Mouse (Mus musculus) retina, adult 2 months (tissue): ENCODE data around the gene Foxl2.

Experiments
- DNase-seq: peaks from one replicate; pipeline ENCODE4 v3.0.0-alpha.2; 2012; ENCODE audit warnings: low read depth, low spot score

Foxl2 gene

DNA sequence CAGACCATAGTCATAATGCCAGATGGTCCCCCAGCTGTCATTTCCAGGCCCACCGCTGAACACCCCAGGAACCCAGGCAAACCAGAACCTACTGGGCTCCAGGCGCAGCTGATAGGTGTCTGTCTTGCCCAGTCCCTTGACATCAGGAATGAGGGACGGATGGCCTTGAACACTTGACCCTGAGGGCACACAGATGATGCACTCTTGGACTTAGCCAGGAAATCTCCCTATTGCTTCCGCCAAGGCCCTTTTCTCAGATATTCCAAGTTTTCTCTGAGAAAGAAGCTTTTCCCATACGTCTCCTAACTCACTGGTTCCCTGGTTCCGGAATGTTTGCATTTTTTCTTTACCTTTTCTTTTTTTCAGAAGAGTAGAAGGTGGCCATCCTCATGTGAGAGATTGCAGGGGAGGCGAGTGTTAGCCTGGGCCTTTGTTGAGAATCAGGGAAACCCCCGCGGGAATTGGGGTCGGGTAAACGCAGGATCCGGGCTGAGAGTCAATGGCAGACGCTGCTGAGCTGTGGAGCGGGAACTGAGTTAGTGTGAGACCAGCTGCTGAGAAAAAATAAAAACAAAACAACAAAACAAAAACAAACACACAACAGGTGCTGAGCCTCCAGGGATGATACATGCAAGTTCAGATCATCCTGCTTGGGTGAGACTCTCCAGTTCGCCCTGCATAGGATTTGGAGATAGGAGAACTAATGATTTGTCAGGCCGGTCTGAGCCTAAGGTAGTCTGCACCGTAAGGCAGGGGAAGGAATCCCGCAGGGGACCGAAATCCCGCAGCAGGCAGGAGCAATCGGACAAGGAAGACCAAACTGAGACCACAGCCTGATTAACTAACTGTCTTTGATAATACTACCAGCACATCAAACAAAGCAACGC is 6.7 kb downstream of the Foxl2 start:
- DNase-seq: no peak

DNA sequence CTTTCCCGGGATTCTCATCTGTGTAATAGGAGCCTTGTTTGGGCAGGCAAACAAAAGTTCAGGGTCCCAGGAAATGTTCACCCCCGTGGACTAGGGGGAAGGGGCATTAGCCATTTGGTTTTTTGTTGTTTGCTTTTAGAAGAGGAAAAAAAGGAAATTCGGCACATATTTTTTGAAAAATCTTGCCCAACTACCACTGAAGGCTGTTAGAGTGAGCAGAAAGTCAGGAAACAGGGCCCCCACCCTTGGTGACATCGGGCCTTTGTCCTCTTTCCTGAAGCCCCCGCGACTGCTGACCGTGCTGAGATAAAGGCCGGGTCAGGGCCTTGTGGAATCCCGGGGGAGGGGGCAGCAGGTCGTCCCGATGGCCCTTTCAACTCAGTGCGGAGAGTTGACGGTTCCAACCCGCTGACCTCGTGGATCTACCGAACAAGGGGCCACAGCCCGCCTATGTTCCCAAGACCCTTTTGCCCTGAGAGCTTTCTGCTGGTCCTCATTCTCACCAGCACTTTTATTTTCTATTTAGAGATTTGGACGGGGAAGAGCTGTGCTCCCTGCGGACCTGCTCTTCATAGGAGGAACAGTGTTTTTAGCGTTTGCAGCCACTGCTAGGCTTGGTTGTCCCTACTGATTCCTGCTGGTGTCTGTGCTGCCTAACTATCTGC is 7.5 kb downstream of the Foxl2 start:
- DNase-seq: no peak

GRCm38 (mm10) chr9:98963661-98964060 is 8.6 kb downstream of the Foxl2 start:
- DNase-seq: no peak

- DNase-seq: no peak
Observed at GRCm38 (mm10) chr9:98965084-98965483, 10.0 kb downstream of the Foxl2 start.

DNA sequence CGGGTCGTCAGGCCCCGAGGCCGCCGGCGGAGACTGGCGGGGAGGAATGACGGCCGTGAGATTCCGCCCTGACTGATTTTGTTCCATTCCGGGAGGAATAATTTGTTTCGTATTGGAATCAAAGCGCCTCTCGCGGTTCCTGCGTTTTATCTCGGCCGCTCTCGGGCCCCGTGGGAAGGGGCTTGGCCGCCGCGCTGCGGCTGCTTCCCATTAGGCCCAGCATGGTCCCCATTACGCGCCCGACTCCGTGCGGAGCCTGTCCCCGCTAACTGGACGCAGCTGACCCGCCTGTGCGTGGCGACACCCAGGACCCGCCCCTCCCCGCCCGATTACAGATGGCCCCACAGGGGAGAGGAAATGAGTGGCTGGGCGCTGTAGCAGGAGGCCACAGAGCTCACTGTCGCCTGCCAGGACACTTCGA is 18.0 kb downstream of the Foxl2 start:
- no peak for DNase-seq

DNA sequence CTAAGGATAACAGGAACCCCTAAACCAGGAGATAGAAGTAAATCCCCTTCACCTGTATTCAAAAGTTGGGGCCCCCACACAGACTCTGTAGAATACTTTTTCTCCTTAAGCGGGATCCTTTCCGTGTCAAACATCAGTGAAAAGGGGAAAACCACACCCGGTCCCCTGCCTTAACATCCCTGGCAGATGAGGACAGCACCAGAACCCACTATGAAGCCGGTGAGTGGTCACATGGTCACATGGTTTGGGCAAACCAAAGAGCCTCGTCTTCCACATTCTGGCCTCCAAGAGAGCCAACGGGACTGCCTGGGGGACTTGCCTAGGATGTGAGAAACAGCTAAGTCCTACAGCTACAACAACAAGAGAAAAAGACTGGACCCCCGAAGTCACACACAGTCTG is 18.5 kb downstream of the Foxl2 start:
- DNase-seq: no peak

GRCm38 (mm10) chr9:98974898-98975297 is 19.8 kb downstream of the Foxl2 start:
- DNase-seq: no peak

DNA sequence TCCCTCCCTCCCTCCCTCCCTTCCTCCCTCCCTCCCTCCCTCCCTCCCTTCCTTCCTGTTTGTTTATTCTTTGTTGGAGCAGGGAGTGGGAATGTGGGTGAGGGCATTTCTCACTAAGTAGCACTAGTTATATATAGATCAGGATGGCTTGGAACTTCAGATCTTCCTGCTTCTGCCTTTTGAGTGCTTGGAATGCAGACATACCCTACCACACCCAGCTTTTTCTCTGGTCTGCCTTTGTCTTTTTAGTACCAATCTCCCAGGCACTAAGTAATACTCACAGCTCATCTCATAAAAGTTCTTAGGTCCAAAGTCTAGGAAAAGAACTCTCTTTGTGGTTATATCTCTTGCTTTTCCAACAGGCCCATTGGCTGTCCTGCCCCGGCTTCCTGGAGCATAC is 21.0 kb downstream of the Foxl2 start:
- DNase-seq: no peak

- DNase-seq: no peak
Observed at GRCm38 (mm10) chr9:98976520-98976919, 21.4 kb downstream of the Foxl2 start.

- peak; percentile 59 for DNase-seq
Observed at GRCm38 (mm10) chr9:98979431-98980416, 24.6 kb downstream of the Foxl2 start.

- DNase-seq: peak; percentile 98
Observed at GRCm38 (mm10) chr9:98985800-98986475, 30.9 kb downstream of the Foxl2 start, which contains the start of gene Faim. Faim (plus strand) TSS chr9:98986373.

GRCm38 (mm10) chr9:98986476-98987096 is 31.5 kb downstream of the Foxl2 start:
- no peak for DNase-seq

- no peak for DNase-seq
Observed at GRCm38 (mm10) chr9:98987131-98987530, 32.0 kb downstream of the Foxl2 start.

DNA sequence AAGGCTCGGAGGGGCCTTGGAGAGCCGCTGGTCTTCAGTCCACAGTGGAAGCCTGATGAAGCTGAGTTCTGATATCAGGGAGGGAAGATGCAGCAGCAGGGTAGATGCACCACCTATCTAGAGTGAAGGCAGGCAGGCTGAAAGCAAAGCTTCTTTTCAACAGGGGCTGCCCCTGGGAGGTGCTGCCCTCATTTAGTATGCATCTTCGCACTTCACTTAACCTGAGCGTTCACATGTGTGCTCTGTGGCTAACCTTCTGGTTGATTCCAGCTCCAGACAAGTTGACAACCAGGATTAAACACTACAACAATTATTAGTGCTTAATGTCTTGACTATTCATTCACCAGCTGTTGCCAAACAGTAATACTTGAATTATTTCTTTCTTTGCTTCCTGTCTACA is 39.0 kb downstream of the Foxl2 start:
- no peak for DNase-seq

DNA sequence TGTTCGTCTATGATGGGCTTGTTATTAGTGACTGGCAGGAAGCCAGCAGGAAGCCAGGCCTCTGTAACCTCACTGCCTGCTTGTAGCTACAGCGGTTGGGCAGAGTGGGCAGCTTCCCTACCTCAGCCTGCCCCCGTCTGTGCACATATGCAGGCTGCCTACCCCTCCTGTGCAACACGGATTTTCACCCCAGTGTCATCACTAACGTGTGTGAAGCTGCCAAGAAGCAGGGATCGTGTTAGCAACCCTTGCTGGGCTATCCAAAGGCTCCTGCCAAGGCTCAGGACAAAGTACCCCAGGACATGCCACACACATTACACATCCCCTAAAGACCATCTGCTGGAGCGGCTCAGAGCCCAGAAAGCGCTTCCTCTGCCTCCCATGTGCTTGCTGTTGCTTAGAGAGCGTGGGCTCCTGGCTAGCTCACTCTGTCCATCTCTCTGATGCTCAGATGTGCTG is 44.8 kb downstream of the Foxl2 start:
- DNase-seq: no peak

- DNase-seq: no peak
Observed at GRCm38 (mm10) chr9:99001326-99001725, 46.2 kb downstream of the Foxl2 start.
